51 mouse cellular contexts compared by ENCODE assay signal in genomic region chr7:86344253-86344652, GRCm38 (mm10). TPM values are rescaled to one million over a fixed set of nuclear protein-coding genes. Genes with fewer than 3 reads are reported as not detected.
"Had no signal": no experiment of that assay in that cellular context is flagged by ENCODE, and none has a peak within 500 bp of the region (broad histone marks: within the 10 kb centered on the region; RNA-seq: fewer than 3 reads in every experiment).

No protein-coding gene starts in this region.

- H3K4me1 ChIP-seq: heart, embryonic 12.5 days; heart, embryonic 13.5 days; heart, embryonic 15.5 days; hindbrain, embryonic 10.5 days; hindbrain, embryonic 12.5 days; hindbrain, embryonic 13.5 days; hindbrain, embryonic 15.5 days; intestine, embryonic 15.5 days; kidney, embryonic 15.5 days had no signal

- ATAC-seq: hindbrain, embryonic 16.5 days; hindbrain, postnatal 0 days; intestine, embryonic 15.5 days; intestine, embryonic 16.5 days; intestine, postnatal 0 days had no signal

- DNase-seq: heart, postnatal 10 days; heart, postnatal 14 days; heart, postnatal 36 days; heart, postnatal 4 days; kidney, adult 11 months; kidney, adult 18-20 months; kidney, adult 2 months; kidney, adult 8-10 months; kidney, adult 9 months; kidney, postnatal 10 days; kidney, postnatal 14 days; kidney, postnatal 25 days; kidney, postnatal 36 days; kidney, postnatal 4 days; layer of hippocampus, adult 9-11 months; layer of hippocampus, postnatal 36 days had no signal

- H3K27me3 ChIP-seq: heart, embryonic 12.5 days; heart, embryonic 13.5 days; heart, embryonic 15.5 days; hindbrain, embryonic 12.5 days; hindbrain, embryonic 13.5 days; hindbrain, embryonic 15.5 days; intestine, embryonic 15.5 days; kidney, embryonic 15.5 days had no signal

- H3K9me3 ChIP-seq: heart, embryonic 13.5 days; hindbrain, embryonic 10.5 days; hindbrain, embryonic 12.5 days; hindbrain, embryonic 13.5 days; hindbrain, embryonic 15.5 days; intestine, embryonic 15.5 days; kidney, embryonic 15.5 days had no signal

- H3K36me3 ChIP-seq: heart, embryonic 12.5 days; heart, embryonic 13.5 days; heart, embryonic 15.5 days; hindbrain, embryonic 10.5 days; hindbrain, embryonic 12.5 days; hindbrain, embryonic 13.5 days; hindbrain, embryonic 15.5 days; intestine, embryonic 15.5 days; kidney, embryonic 15.5 days had no signal

- H3K27ac ChIP-seq: heart, embryonic 13.5 days; heart, embryonic 15.5 days; hindbrain, embryonic 10.5 days; hindbrain, embryonic 12.5 days; hindbrain, embryonic 13.5 days; hindbrain, embryonic 14.5 days; hindbrain, embryonic 15.5 days; hindbrain, postnatal 0 days; intestine, embryonic 15.5 days; kidney, embryonic 15.5 days; kidney, postnatal 0 days; layer of hippocampus, adult 2 months; left cerebral cortex, adult 2 months had no signal

- H3K9ac ChIP-seq: heart, embryonic 12.5 days; heart, embryonic 13.5 days; heart, embryonic 15.5 days; hindbrain, embryonic 12.5 days; hindbrain, embryonic 13.5 days; hindbrain, embryonic 14.5 days; hindbrain, embryonic 15.5 days; intestine, embryonic 15.5 days; kidney, embryonic 15.5 days had no signal

- H3K4me3 ChIP-seq: heart, embryonic 12.5 days; heart, embryonic 13.5 days; heart, embryonic 15.5 days; hindbrain, embryonic 10.5 days; hindbrain, embryonic 12.5 days; hindbrain, embryonic 13.5 days; hindbrain, embryonic 15.5 days; intestine, embryonic 15.5 days; kidney, embryonic 15.5 days; layer of hippocampus, adult 2 months; left cerebral cortex, adult 2 months had no signal

RNA-seq across cellular contexts. Expression of gene Olfr307, which starts 6.9 kb away (rescaled TPM):
- total RNA-seq: heart, postnatal 10 days; heart, postnatal 14 days; heart, postnatal 25 days; heart, postnatal 36 days; heart, postnatal 4 days; hematopoietic stem cell, adult 5-6 weeks; hindbrain, postnatal 0 days; layer of hippocampus, adult 18-20 months; layer of hippocampus, adult 2 months; layer of hippocampus, adult 8-10 months; layer of hippocampus, postnatal 10 days; layer of hippocampus, postnatal 14 days; layer of hippocampus, postnatal 25 days; layer of hippocampus, postnatal 36 days; left cerebral cortex, adult 18-20 months; left cerebral cortex, adult 2 months; left cerebral cortex, adult 8-10 months; left cerebral cortex, postnatal 10 days had no signal
- polyA plus RNA-seq: heart, embryonic 12.5 days; heart, embryonic 13.5 days; heart, embryonic 14.5 days; heart, embryonic 15.5 days; heart, embryonic 16.5 days; heart, postnatal 0 days; hindbrain, embryonic 10.5 days; hindbrain, embryonic 11.5 days; hindbrain, embryonic 12.5 days; hindbrain, embryonic 13.5 days; hindbrain, embryonic 14.5 days; hindbrain, embryonic 15.5 days; hindbrain, embryonic 16.5 days; hindbrain, postnatal 0 days; intestine, embryonic 14.5 days; intestine, embryonic 15.5 days; intestine, embryonic 16.5 days; intestine, postnatal 0 days; kidney, adult 2 months; kidney, embryonic 14.5 days; kidney, embryonic 15.5 days; kidney, embryonic 16.5 days; kidney, postnatal 0 days; large intestine, adult 2 months had no signal

RNA-seq across cellular contexts. Expression of gene Olfr308, which starts 18.8 kb away (rescaled TPM):
- total RNA-seq: heart, postnatal 10 days; heart, postnatal 14 days; heart, postnatal 25 days; heart, postnatal 36 days; heart, postnatal 4 days; hematopoietic stem cell, adult 5-6 weeks; hindbrain, postnatal 0 days; layer of hippocampus, adult 18-20 months; layer of hippocampus, adult 2 months; layer of hippocampus, adult 8-10 months; layer of hippocampus, postnatal 10 days; layer of hippocampus, postnatal 14 days; layer of hippocampus, postnatal 25 days; layer of hippocampus, postnatal 36 days; left cerebral cortex, adult 18-20 months; left cerebral cortex, adult 2 months; left cerebral cortex, adult 8-10 months; left cerebral cortex, postnatal 10 days had no signal
- polyA plus RNA-seq: heart, embryonic 12.5 days; heart, embryonic 13.5 days; heart, embryonic 14.5 days; heart, embryonic 15.5 days; heart, embryonic 16.5 days; heart, postnatal 0 days; hindbrain, embryonic 10.5 days; hindbrain, embryonic 11.5 days; hindbrain, embryonic 12.5 days; hindbrain, embryonic 13.5 days; hindbrain, embryonic 14.5 days; hindbrain, embryonic 15.5 days; hindbrain, embryonic 16.5 days; hindbrain, postnatal 0 days; intestine, embryonic 14.5 days; intestine, embryonic 15.5 days; intestine, embryonic 16.5 days; intestine, postnatal 0 days; kidney, adult 2 months; kidney, embryonic 14.5 days; kidney, embryonic 15.5 days; kidney, embryonic 16.5 days; kidney, postnatal 0 days; large intestine, adult 2 months had no signal

RNA-seq across cellular contexts. Expression of gene Olfr305, which starts 22.5 kb away (rescaled TPM):
- total RNA-seq: heart, postnatal 10 days; heart, postnatal 14 days; heart, postnatal 25 days; heart, postnatal 36 days; heart, postnatal 4 days; hematopoietic stem cell, adult 5-6 weeks; hindbrain, postnatal 0 days; layer of hippocampus, adult 18-20 months; layer of hippocampus, adult 2 months; layer of hippocampus, adult 8-10 months; layer of hippocampus, postnatal 10 days; layer of hippocampus, postnatal 14 days; layer of hippocampus, postnatal 25 days; layer of hippocampus, postnatal 36 days; left cerebral cortex, adult 18-20 months; left cerebral cortex, adult 2 months; left cerebral cortex, adult 8-10 months; left cerebral cortex, postnatal 10 days had no signal
- polyA plus RNA-seq: heart, embryonic 12.5 days; heart, embryonic 13.5 days; heart, embryonic 14.5 days; heart, embryonic 15.5 days; heart, embryonic 16.5 days; heart, postnatal 0 days; hindbrain, embryonic 10.5 days; hindbrain, embryonic 11.5 days; hindbrain, embryonic 12.5 days; hindbrain, embryonic 13.5 days; hindbrain, embryonic 14.5 days; hindbrain, embryonic 15.5 days; hindbrain, embryonic 16.5 days; hindbrain, postnatal 0 days; intestine, embryonic 14.5 days; intestine, embryonic 15.5 days; intestine, embryonic 16.5 days; intestine, postnatal 0 days; kidney, adult 2 months; kidney, embryonic 14.5 days; kidney, embryonic 15.5 days; kidney, embryonic 16.5 days; kidney, postnatal 0 days; large intestine, adult 2 months had no signal

RNA-seq across cellular contexts. Expression of gene Olfr309, which starts 30.7 kb away (rescaled TPM):
- total RNA-seq: heart, postnatal 10 days; heart, postnatal 14 days; heart, postnatal 25 days; heart, postnatal 36 days; heart, postnatal 4 days; hematopoietic stem cell, adult 5-6 weeks; hindbrain, postnatal 0 days; layer of hippocampus, adult 18-20 months; layer of hippocampus, adult 2 months; layer of hippocampus, adult 8-10 months; layer of hippocampus, postnatal 10 days; layer of hippocampus, postnatal 14 days; layer of hippocampus, postnatal 25 days; layer of hippocampus, postnatal 36 days; left cerebral cortex, adult 18-20 months; left cerebral cortex, adult 2 months; left cerebral cortex, adult 8-10 months; left cerebral cortex, postnatal 10 days had no signal
- polyA plus RNA-seq: heart, embryonic 12.5 days; heart, embryonic 13.5 days; heart, embryonic 14.5 days; heart, embryonic 15.5 days; heart, embryonic 16.5 days; heart, postnatal 0 days; hindbrain, embryonic 10.5 days; hindbrain, embryonic 11.5 days; hindbrain, embryonic 12.5 days; hindbrain, embryonic 13.5 days; hindbrain, embryonic 14.5 days; hindbrain, embryonic 15.5 days; hindbrain, embryonic 16.5 days; hindbrain, postnatal 0 days; intestine, embryonic 14.5 days; intestine, embryonic 15.5 days; intestine, embryonic 16.5 days; intestine, postnatal 0 days; kidney, adult 2 months; kidney, embryonic 14.5 days; kidney, embryonic 15.5 days; kidney, embryonic 16.5 days; kidney, postnatal 0 days; large intestine, adult 2 months had no signal

RNA-seq across cellular contexts. Expression of gene Olfr304, which starts 42.2 kb away (rescaled TPM):
- total RNA-seq: heart, postnatal 10 days; heart, postnatal 14 days; heart, postnatal 25 days; heart, postnatal 36 days; heart, postnatal 4 days; hematopoietic stem cell, adult 5-6 weeks; hindbrain, postnatal 0 days; layer of hippocampus, adult 18-20 months; layer of hippocampus, adult 2 months; layer of hippocampus, adult 8-10 months; layer of hippocampus, postnatal 10 days; layer of hippocampus, postnatal 14 days; layer of hippocampus, postnatal 25 days; layer of hippocampus, postnatal 36 days; left cerebral cortex, adult 18-20 months; left cerebral cortex, adult 2 months; left cerebral cortex, adult 8-10 months; left cerebral cortex, postnatal 10 days had no signal
- polyA plus RNA-seq: heart, embryonic 12.5 days; heart, embryonic 13.5 days; heart, embryonic 14.5 days; heart, embryonic 15.5 days; heart, embryonic 16.5 days; heart, postnatal 0 days; hindbrain, embryonic 10.5 days; hindbrain, embryonic 11.5 days; hindbrain, embryonic 12.5 days; hindbrain, embryonic 13.5 days; hindbrain, embryonic 14.5 days; hindbrain, embryonic 15.5 days; hindbrain, embryonic 16.5 days; hindbrain, postnatal 0 days; intestine, embryonic 14.5 days; intestine, embryonic 15.5 days; intestine, embryonic 16.5 days; intestine, postnatal 0 days; kidney, adult 2 months; kidney, embryonic 14.5 days; kidney, embryonic 15.5 days; kidney, embryonic 16.5 days; kidney, postnatal 0 days; large intestine, adult 2 months had no signal
